Mouse (Mus musculus): ENCODE data around the gene Duox1. TPM values are rescaled to one million over a fixed set of nuclear protein-coding genes. Genes with fewer than 3 reads are reported as not detected.

Duox1 gene
- polyA plus RNA-seq, 1 experiment, result 0.16 TPM

- Histone ChIP-seq H3K4me3 (ENCODE audit: low read depth, low read length) (no peak overlapping the region), H3K36me3 (ENCODE audit: control insufficient read depth, insufficient read depth, low read length) (no peaks in the 10 kb centered on the region), H3K4me1 (ENCODE audit: control insufficient read depth, insufficient read depth, insufficient read length, low read length) (peaks cover 25% of the 10 kb centered on the region), H3K27me3 (ENCODE audit: control insufficient read depth, insufficient read depth, low read length) (no peaks in the 10 kb centered on the region), H3K27ac (ENCODE audit: insufficient read depth, low read depth, low read length) (no peak overlapping the region)
- 88% methylated on average over 10 of the region's 10 CpGs for WGBS
- TF ChIP-seq POLR2A (IDR thresholded peaks at IDR 0.05; ENCODE audit: low read depth, low read length) (no peak), CTCF (IDR thresholded peaks at IDR 0.05; ENCODE audit: extremely low read depth, insufficient read length, insufficient replicate concordance, low read depth, low read length) (peak; percentile 31; the same call in 1 of the 2 replicates)
Observed at GRCm38 (mm10) chr2:122365244-122365866, 49.9 kb downstream of the Duox1 start.

DNA sequence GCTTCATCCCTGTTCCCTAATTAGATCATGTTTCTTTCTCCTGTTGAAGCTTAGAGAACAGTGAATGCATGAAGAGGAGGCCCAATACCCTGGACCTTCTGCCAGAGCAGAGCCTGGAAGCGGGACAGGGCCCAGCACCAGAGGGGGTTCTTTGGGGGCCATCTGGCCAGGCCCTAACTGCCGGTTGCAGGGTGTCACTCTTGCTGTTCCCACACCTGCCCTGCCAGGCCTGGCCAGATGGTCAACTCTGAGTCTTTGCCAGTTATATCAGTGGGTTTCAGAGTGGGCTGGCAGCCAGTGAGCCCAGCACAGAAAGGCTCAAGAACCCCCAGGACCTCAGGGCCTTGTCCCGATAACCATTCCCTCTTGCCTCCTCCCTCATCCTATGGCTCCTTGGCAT lies 50.6 kb downstream of the Duox1 start:
- no peaks in the 10 kb centered on the region for H3K27me3 ChIP-seq (ENCODE audit: control insufficient read depth, insufficient read depth, low read length)
- 88% methylated on average over 3 of the region's 3 CpGs for WGBS
- TF ChIP-seq CTCF (IDR thresholded peaks at IDR 0.05; ENCODE audit: extremely low read depth, insufficient read length, insufficient replicate concordance, low read depth, low read length), result no peak
- TF ChIP-seq POLR2A (IDR thresholded peaks at IDR 0.05; ENCODE audit: low read depth, low read length), result no peak

GRCm38 (mm10) chr2:122366706-122367105 lies 51.2 kb downstream of the Duox1 start:
- Histone ChIP-seq H3K36me3 (ENCODE audit: control insufficient read depth, insufficient read depth, low read length) (no peaks in the 10 kb centered on the region), H3K4me1 (ENCODE audit: control insufficient read depth, insufficient read depth, insufficient read length, low read length) (peaks cover 18% of the 10 kb centered on the region), H3K27ac (ENCODE audit: insufficient read depth, low read depth, low read length) (no peak overlapping the region), H3K4me3 (ENCODE audit: low read depth, low read length) (no peak overlapping the region), H3K27me3 (ENCODE audit: control insufficient read depth, insufficient read depth, low read length) (no peaks in the 10 kb centered on the region)
- TF ChIP-seq CTCF (IDR thresholded peaks at IDR 0.05; ENCODE audit: extremely low read depth, insufficient read length, insufficient replicate concordance, low read depth, low read length), result no peak
- TF ChIP-seq POLR2A (IDR thresholded peaks at IDR 0.05; ENCODE audit: low read depth, low read length), result no peak
- 81% methylated on average over 5 of the region's 5 CpGs for WGBS

More for the DNA sequence above, 50.6 kb downstream of the Duox1 start:
- H3K4me3 ChIP-seq (ENCODE audit: low read depth, low read length), result no peak overlapping the region
- H3K36me3 ChIP-seq (ENCODE audit: control insufficient read depth, insufficient read depth, low read length), result no peaks in the 10 kb centered on the region
- H3K27ac ChIP-seq (ENCODE audit: insufficient read depth, low read depth, low read length), result no peak overlapping the region
- H3K4me1 ChIP-seq (ENCODE audit: control insufficient read depth, insufficient read depth, insufficient read length, low read length), result peaks cover 20% of the 10 kb centered on the region

GRCm38 (mm10) chr2:122367181-122367580 lies 51.7 kb downstream of the Duox1 start:
- H3K4me1 ChIP-seq (ENCODE audit: control insufficient read depth, insufficient read depth, insufficient read length, low read length), result peaks cover 14% of the 10 kb centered on the region
- 58% methylated on average over 4 of the region's 4 CpGs for WGBS
- TF ChIP-seq POLR2A (IDR thresholded peaks at IDR 0.05; ENCODE audit: low read depth, low read length) (no peak), CTCF (IDR thresholded peaks at IDR 0.05; ENCODE audit: extremely low read depth, insufficient read length, insufficient replicate concordance, low read depth, low read length) (no peak)

DNA sequence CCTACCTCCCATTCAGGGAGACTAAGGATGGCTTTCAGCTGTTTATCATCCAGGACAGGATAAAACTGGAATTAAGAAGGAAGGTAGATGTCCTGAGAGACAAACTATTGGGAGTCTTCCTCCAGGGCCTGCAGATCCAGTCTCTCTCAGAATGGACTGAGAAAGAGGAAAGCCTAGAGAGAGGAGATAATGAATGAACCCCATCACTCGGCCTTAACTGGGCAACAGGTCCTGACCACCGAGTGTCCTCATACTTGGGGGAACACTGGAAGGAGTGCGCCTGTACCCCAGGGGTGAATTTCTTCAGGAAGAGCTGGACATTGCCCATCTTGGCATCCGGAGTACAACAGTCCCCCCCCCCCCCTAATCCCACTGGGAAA lies 52.2 kb downstream of the Duox1 start:
- Histone ChIP-seq H3K27ac (ENCODE audit: insufficient read depth, low read depth, low read length) (no peak overlapping the region), H3K36me3 (ENCODE audit: control insufficient read depth, insufficient read depth, low read length) (no peaks in the 10 kb centered on the region), H3K27me3 (ENCODE audit: control insufficient read depth, insufficient read depth, low read length) (no peaks in the 10 kb centered on the region), H3K4me1 (ENCODE audit: control insufficient read depth, insufficient read depth, insufficient read length, low read length) (peaks cover 14% of the 10 kb centered on the region), H3K4me3 (ENCODE audit: low read depth, low read length) (peak overlapping the region; percentile 86)
- 35% methylated on average over 4 of the region's 4 CpGs for WGBS
- TF ChIP-seq POLR2A (IDR thresholded peaks at IDR 0.05; ENCODE audit: low read depth, low read length) (no peak), CTCF (IDR thresholded peaks at IDR 0.05; ENCODE audit: extremely low read depth, insufficient read length, insufficient replicate concordance, low read depth, low read length) (no peak)

More at GRCm38 (mm10) chr2:122367181-122367580, 51.7 kb downstream of the Duox1 start:
- Histone ChIP-seq H3K27me3 (ENCODE audit: control insufficient read depth, insufficient read depth, low read length) (no peaks in the 10 kb centered on the region), H3K4me3 (ENCODE audit: low read depth, low read length) (no peak overlapping the region), H3K27ac (ENCODE audit: insufficient read depth, low read depth, low read length) (no peak overlapping the region), H3K36me3 (ENCODE audit: control insufficient read depth, insufficient read depth, low read length) (no peaks in the 10 kb centered on the region)

GRCm38 (mm10) chr2:122368081-122368971 lies 52.9 kb downstream of the Duox1 start:
- H3K4me3 ChIP-seq (ENCODE audit: low read depth, low read length), result peak overlapping the region; percentile 86
- H3K4me1 ChIP-seq (ENCODE audit: control insufficient read depth, insufficient read depth, insufficient read length, low read length), result peaks cover 14% of the 10 kb centered on the region
- WGBS, result 2% methylated on average over 48 of the region's 55 CpGs
- H3K27ac ChIP-seq (ENCODE audit: insufficient read depth, low read depth, low read length), result no peak overlapping the region
- TF ChIP-seq POLR2A (IDR thresholded peaks at IDR 0.05; ENCODE audit: low read depth, low read length) (no peak), CTCF (IDR thresholded peaks at IDR 0.05; ENCODE audit: extremely low read depth, insufficient read length, insufficient replicate concordance, low read depth, low read length) (peak; percentile 12; the same call in 1 of the 2 replicates)
- no peaks in the 10 kb centered on the region for H3K36me3 ChIP-seq (ENCODE audit: control insufficient read depth, insufficient read depth, low read length)
- no peaks in the 10 kb centered on the region for H3K27me3 ChIP-seq (ENCODE audit: control insufficient read depth, insufficient read depth, low read length)

All from small intestine, adult 2 months (tissue).